Mouse (Mus musculus): Measurements from ENCODE around the gene Dip2b.

DNA sequence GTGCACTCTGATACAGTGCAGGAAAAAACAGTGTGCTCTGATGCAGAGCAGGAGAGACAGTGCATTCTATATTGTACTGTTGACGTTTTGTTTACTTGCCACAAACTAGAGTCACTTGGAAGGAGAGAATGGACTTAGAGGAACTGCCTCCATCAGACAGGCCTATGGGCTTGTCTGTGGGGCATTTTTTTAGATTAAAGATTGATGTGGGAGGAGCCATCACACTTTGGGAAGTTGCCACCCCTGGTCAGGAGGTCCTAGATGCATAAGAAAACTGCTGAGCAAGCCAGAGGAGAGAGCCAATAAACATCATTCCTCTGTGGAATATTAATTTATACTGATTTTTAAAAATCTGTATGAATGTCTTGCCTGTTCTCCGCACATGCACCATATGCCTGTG, 10.3 kb upstream of the Dip2b start:
- TF ChIP-seq POLR2A (IDR thresholded peaks at IDR 0.05; ENCODE audit: insufficient read depth, low read depth, low read length), result no peak
- no peak for TF ChIP-seq CTCF (IDR thresholded peaks at IDR 0.05)
- TF ChIP-seq EP300 (IDR thresholded peaks at IDR 0.05; ENCODE audit: insufficient read depth, low read depth, low read length), result no peak
